Mouse (Mus musculus) lung, postnatal 0 days (tissue): Measurements from ENCODE around the gene 1700020A23Rik. TPM values are rescaled to one million over a fixed set of nuclear protein-coding genes. Genes with fewer than 3 reads are reported as not detected.
A peak's percentile ranks its signal among the peaks of the same experiment; 100 is the strongest.

Experiments
- ATAC-seq: fragments of 200-750 bp; cut with Nextera tagmentation; 2 replicates; pipeline ENCODE4 v1.8.0; 2017; ENCODE audit warnings: moderate library complexity
- DNase-seq: peaks from one replicate; pipeline ENCODE4 v3.0.0-alpha.2; 2016; ENCODE audit warnings: low spot score
- H3K27ac ChIP-seq: fragments of 300-500 bp; sonication (generic); 2 replicates; pipeline ENCODE4 v1.5.1; 2014; ENCODE audit warnings: antibody characterized with exemption, mild to moderate bottlenecking, low read length, mixed read lengths
- H3K27me3 ChIP-seq: fragments of 300-500 bp; sonication (generic); replicated peaks from 2 replicates; pipeline ENCODE4 v1.6.1; 2014; ENCODE audit warnings: low read length, mixed read lengths; ENCODE audit not compliant: insufficient read depth
- H3K36me3 ChIP-seq: fragments of 300-500 bp; sonication (generic); 2 replicates; pipeline ENCODE4 v1.6.1; 2014; ENCODE audit warnings: low read length, mixed read lengths; ENCODE audit not compliant: insufficient read depth
- H3K4me1 ChIP-seq: fragments of 300-500 bp; sonication (generic); 2 replicates; pipeline ENCODE4 v1.6.1; 2014; ENCODE audit warnings: antibody characterized with exemption, low read depth, low read length, mixed read lengths; ENCODE audit not compliant: insufficient read depth
- H3K4me2 ChIP-seq: fragments of 300-500 bp; sonication (generic); replicated peaks from 2 replicates; pipeline ENCODE4 v1.6.1; 2014; ENCODE audit warnings: low read depth, mild to moderate bottlenecking, low read length, moderate library complexity, mixed read lengths
- H3K4me3 ChIP-seq: fragments of 300-500 bp; sonication (generic); 2 replicates; pipeline ENCODE4 v1.5.1; 2014; ENCODE audit warnings: low read depth, low read length
- H3K9ac ChIP-seq: fragments of 300-500 bp; sonication (generic); replicated peaks from 2 replicates; pipeline ENCODE4 v1.6.1; 2014; ENCODE audit warnings: low read depth, mild to moderate bottlenecking
- H3K9me3 ChIP-seq: fragments of 300-500 bp; sonication (generic); 2 replicates; pipeline ENCODE4 v1.6.1; 2016; ENCODE audit warnings: low read length, mixed read lengths
- CTCF ChIP-seq: IDR thresholded peaks from 2 replicates; pipeline ENCODE4 v1.5.1; 2016; ENCODE audit warnings: antibody characterized with exemption, mild to moderate bottlenecking
- EP300 ChIP-seq: IDR thresholded peaks from 2 replicates; pipeline ENCODE4 v1.6.1; 2016; ENCODE audit warnings: antibody characterized with exemption, mild to moderate bottlenecking, control low read depth
- WGBS: fragments of 180-500 bp; shearing (Covaris S2); extraction: QIAGEN DNeasy Blood & Tissue Kit; methylation state at CpG from one replicate; pipeline ENCODE4 v1.1.7; 2014; 5-methylcytosine and 5-hydroxymethylcytosine counted together
- polyA plus RNA-seq: library from polyadenylated mRNA; unstranded; fragments of >200 nt; fragmentation: Nextera tagmentation; extraction: Ambion mirVana; gene quantifications from 2 replicates; pipeline ENCODE4 v1.2.1, GENCODE M21; 2015

Gene 1700020A23Rik
- polyA plus RNA-seq, 1 experiment from 2014 or later = not detected

- peaks cover 12% of the 10 kb centered on the region for H3K4me1 ChIP-seq
- TF ChIP-seq CTCF = no peak
- no peak for TF ChIP-seq EP300
- no peaks in the 10 kb centered on the region for H3K36me3 ChIP-seq
- ATAC-seq (no peak), DNase-seq (no peak)
- no peak overlapping the region for H3K27ac ChIP-seq
- peak overlapping the region; percentile 91 for H3K4me2 ChIP-seq
- H3K9ac ChIP-seq = no peak overlapping the region
- WGBS = 12% methylated on average over 17 of the region's 17 CpGs
- no peaks in the 10 kb centered on the region for H3K9me3 ChIP-seq
- H3K4me3 ChIP-seq = peak overlapping the region; percentile 88
- no peaks in the 10 kb centered on the region for H3K27me3 ChIP-seq
Measured at GRCm38 (mm10) chr2:130449021-130449793, 44.1 kb downstream of the 1700020A23Rik start.

GRCm38 (mm10) chr2:130449794-130450433 lies 44.9 kb downstream of the 1700020A23Rik start, which contains the start of gene Ptpra:
Gene Ptpra, plus strand, starts transcription at chr2:130450278.
- Histone ChIP-seq H3K4me3 (peak within 1 kb of the TSS; percentile 88), H3K36me3 (no peaks in the 10 kb centered on the region), H3K27me3 (no peaks in the 10 kb centered on the region), H3K9me3 (no peaks in the 10 kb centered on the region), H3K9ac (peak within 1 kb of the TSS; percentile 64), H3K4me1 (peaks cover 12% of the 10 kb centered on the region), H3K27ac (peak within 1 kb of the TSS; percentile 69), H3K4me2 (peak within 1 kb of the TSS; percentile 91)
- TF ChIP-seq CTCF = no peak
- no peak for TF ChIP-seq EP300
- WGBS = 1% methylated on average over 29 of the region's 50 CpGs
- DNase-seq = peak; percentile 89
- peak; percentile 98 for ATAC-seq

- peaks cover 12% of the 10 kb centered on the region for H3K4me1 ChIP-seq
- peak; percentile 68 for DNase-seq
- H3K27me3 ChIP-seq = no peaks in the 10 kb centered on the region
- peak overlapping the region; percentile 88 for H3K4me3 ChIP-seq
- no peaks in the 10 kb centered on the region for H3K9me3 ChIP-seq
- peak overlapping the region; percentile 69 for H3K27ac ChIP-seq
- WGBS = 1% methylated on average over 41 of the region's 47 CpGs
- no peaks in the 10 kb centered on the region for H3K36me3 ChIP-seq
- TF ChIP-seq CTCF = no peak
- TF ChIP-seq EP300 = no peak
- peak; percentile 92 for ATAC-seq
- H3K4me2 ChIP-seq = peak overlapping the region; percentile 91
- peak overlapping the region; percentile 64 for H3K9ac ChIP-seq
Measured at GRCm38 (mm10) chr2:130450434-130450796, 45.4 kb downstream of the 1700020A23Rik start.

GRCm38 (mm10) chr2:130451086-130451726 lies 46.1 kb downstream of the 1700020A23Rik start:
- 49% methylated on average over 14 of the region's 14 CpGs for WGBS
- ATAC-seq = no peak
- Histone ChIP-seq H3K9me3 (no peaks in the 10 kb centered on the region), H3K4me1 (peaks cover 12% of the 10 kb centered on the region), H3K4me2 (peak overlapping the region; percentile 91), H3K4me3 (peak overlapping the region; percentile 88), H3K36me3 (no peaks in the 10 kb centered on the region), H3K27me3 (no peaks in the 10 kb centered on the region), H3K9ac (no peak overlapping the region), H3K27ac (no peak overlapping the region)
- TF ChIP-seq CTCF (no peak), EP300 (no peak)
- DNase-seq = no peak

- H3K27me3 ChIP-seq = no peaks in the 10 kb centered on the region
- H3K4me1 ChIP-seq = peaks cover 12% of the 10 kb centered on the region
- no peaks in the 10 kb centered on the region for H3K9me3 ChIP-seq
- peak overlapping the region; percentile 91 for H3K4me2 ChIP-seq
- TF ChIP-seq EP300 (no peak), CTCF (no peak)
- no peaks in the 10 kb centered on the region for H3K36me3 ChIP-seq
- no peak overlapping the region for H3K27ac ChIP-seq
- no peak for DNase-seq
- H3K9ac ChIP-seq = no peak overlapping the region
- ATAC-seq = no peak
- WGBS = 44% methylated on average over 3 of the region's 3 CpGs
- no peak overlapping the region for H3K4me3 ChIP-seq
Measured at GRCm38 (mm10) chr2:130451727-130452090, 46.6 kb downstream of the 1700020A23Rik start.

GRCm38 (mm10) chr2:130452266-130452665 lies 47.2 kb downstream of the 1700020A23Rik start:
- DNase-seq (no peak), ATAC-seq (no peak)
- Histone ChIP-seq H3K4me2 (no peak overlapping the region), H3K27ac (no peak overlapping the region), H3K9ac (no peak overlapping the region), H3K9me3 (no peaks in the 10 kb centered on the region), H3K27me3 (no peaks in the 10 kb centered on the region), H3K36me3 (no peaks in the 10 kb centered on the region), H3K4me3 (no peak overlapping the region), H3K4me1 (peaks cover 12% of the 10 kb centered on the region)
- WGBS = 72% methylated on average over 2 of the region's 2 CpGs
- TF ChIP-seq EP300 = no peak
- no peak for TF ChIP-seq CTCF
